Mouse (Mus musculus) duodenum, adult 2 months (tissue): Measurements from ENCODE around the gene Sv2c. TPM values are rescaled to one million over a fixed set of nuclear protein-coding genes. Genes with fewer than 3 reads are reported as not detected.

ENCODE experiments used
- polyA plus RNA-seq: library from polyadenylated mRNA; depleted of rRNA; stranded (reverse); fragments of >200 nt; gene quantifications from 2 replicates; pipeline ENCODE4 v1.2.3, GENCODE M21; 2012; ENCODE audit warnings: low replicate concordance; rRNA removed

Gene Sv2c
- polyA plus RNA-seq: 0.08 and 0.11 TPM in 2 replicates

DNA sequence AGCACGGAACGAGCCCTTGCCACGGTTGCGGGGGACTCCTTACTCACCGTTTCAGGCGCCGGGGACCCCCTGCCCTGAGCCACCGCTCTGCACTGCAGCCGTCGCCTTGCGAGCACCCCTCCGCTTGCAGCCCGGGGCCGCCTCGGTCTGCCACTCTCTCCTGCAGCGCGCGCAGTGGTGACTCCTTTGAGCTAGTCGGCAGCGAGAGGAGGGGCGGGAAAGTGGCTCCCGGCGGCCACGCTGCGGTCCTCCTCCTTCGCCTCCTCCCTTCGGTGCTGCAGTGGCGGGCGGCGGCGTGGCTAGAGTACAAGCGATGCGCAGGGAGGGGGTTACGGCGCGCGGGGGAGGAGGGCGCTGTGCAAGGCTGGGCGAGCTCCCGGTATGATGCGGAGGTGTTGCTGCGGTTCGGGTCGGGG is at the start of gene Sv2c:
TSS of gene Sv2c (minus strand) at position 177 of the 416 bp plus-strand sequence.

DNA sequence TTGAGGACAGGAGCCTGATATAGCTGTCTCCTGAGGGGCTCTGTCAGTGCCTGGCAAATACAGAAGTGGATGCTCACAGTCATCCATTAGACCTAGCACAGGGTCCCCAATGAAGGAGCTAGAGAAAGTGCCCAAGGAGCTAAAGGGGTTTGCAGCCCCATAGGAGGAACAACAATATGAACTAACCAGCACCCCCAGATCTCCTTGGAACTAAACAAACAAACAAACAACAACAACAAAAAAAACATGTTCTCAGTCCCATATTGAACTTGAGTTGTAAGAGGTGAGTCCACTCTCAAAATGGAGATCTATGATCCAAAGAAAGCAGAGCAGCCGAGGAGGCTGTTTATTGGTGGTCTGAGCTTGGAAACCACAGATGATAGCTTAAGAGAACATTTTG is 50.6 kb downstream of the Sv2c start, which contains the start of gene Gm17190:
TSS of gene Gm17190 (plus strand) at position 301 of the 400 bp plus-strand sequence.

DNA sequence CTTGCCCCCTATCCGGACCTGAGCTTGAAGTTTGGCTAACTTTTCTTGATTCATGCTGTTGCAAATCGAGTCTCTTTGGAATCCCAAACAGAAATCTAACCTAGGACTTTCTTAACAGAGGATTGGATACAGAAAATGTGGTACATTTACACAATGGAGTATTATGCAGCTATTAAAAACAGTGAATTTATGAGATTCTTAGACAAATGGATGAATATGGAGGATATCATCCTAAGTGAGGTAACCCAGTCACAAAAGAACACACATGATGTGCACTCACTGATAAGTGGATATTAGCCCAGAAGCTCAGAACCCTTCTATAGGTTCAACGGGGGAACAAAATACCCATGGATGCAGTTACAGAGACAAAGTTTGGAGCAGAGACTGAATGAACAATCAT is 51.1 kb downstream of the Sv2c start, which contains the start of gene Gm20075:
TSS of gene Gm20075 (minus strand) at position 101 of the 400 bp plus-strand sequence.

Other genes starting within 250 kb of the Sv2c start
- gene Iqgap2, start 240.7 kb downstream of the Sv2c start, polyA plus RNA-seq: 11.9 and 26.5 TPM in 2 replicates
- 0.08 TPM in 1 of 2 replicates, not detected in the other for gene Gm20075, start 51.2 kb downstream of the Sv2c start, polyA plus RNA-seq
- not detected in 2 replicates for gene Gm17190, start 50.5 kb downstream of the Sv2c start, polyA plus RNA-seq